Mouse (Mus musculus): ENCODE measurements at regions not wholly inside any gene's neighbourhood (a gene's known extent, or its start where the extent isn't known, plus 50 kb on each side); places are given as distances from the start of the nearest gene placed in this dataset.

DNA sequence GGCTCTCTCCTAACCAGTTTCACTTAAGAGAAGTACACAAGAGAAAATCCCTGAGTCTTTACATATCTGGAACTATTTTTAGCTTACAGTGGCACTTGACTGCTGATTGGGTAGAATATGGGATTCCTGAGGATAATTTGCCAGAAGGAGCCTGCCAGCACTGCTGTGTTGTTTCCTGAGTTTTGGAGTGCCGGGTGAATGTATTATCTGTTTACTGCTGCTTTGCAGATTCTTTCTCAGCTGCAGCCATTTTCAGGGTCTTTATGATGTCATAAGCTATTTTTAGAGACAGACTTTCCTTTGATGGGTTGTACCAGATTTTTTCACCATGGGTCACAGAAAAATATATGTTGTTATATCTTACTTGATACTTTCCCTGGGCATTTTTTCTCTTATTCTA is 279.1 kb upstream of the Chrm2 start:
- Histone ChIP-seq H3K4me3 (ENCODE audit: low read depth, low read length) (no peak overlapping the region), H3K27ac (ENCODE audit: low read depth, low read length) (no peak overlapping the region), H3K4me1 (replicated peaks; ENCODE audit: control insufficient read depth, insufficient read depth, low read length) (no peaks in the 10 kb centered on the region), H3K36me3 (ENCODE audit: control insufficient read depth, insufficient read depth, low read length) (no peaks in the 10 kb centered on the region), H3K27me3 (replicated peaks; ENCODE audit: control insufficient read depth, insufficient read depth, low read length) (no peaks in the 10 kb centered on the region), H3K9me3 (ENCODE audit: control insufficient read depth, low read length) (no peaks in the 10 kb centered on the region), H3K9ac (ENCODE audit: low read depth, low read length) (no peak overlapping the region), H3K4me2 (no peak overlapping the region)
- WGBS: 57% methylated on average over 1 of the region's 1 CpGs
- DNase-seq (ENCODE audit: low spot score) (no peak), ATAC-seq (replicated peaks; ENCODE audit: low FRiP score) (no peak)

DNA sequence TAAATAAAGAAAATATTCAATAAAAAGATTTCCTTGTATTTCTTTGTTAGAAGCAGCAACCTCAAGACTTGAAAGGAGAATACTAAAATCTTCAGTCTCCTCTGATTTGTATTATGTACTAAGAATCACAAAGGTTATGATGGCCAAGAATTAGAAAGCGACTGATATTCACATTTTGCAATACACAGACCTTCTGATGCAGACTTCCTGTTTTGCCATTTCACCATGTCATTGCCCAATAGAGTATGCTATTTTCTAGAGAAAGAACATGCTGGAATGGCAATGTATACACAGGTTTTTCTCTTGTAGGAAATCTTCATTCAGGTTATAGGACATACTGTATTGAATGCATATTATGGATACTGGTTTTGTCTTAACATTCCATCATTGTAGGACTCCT is 250.7 kb upstream of the Chrm2 start:
- no peak overlapping the region for H3K27ac ChIP-seq (ENCODE audit: low read depth, low read length)
- H3K9me3 ChIP-seq (ENCODE audit: control insufficient read depth, low read length): no peaks in the 10 kb centered on the region
- no peak overlapping the region for H3K9ac ChIP-seq (ENCODE audit: low read depth, low read length)
- no peak for ATAC-seq (replicated peaks; ENCODE audit: low FRiP score)
- 77% methylated on average over 1 of the region's 1 CpGs for WGBS
- no peak for DNase-seq (ENCODE audit: low spot score)
- H3K4me1 ChIP-seq (replicated peaks; ENCODE audit: control insufficient read depth, insufficient read depth, low read length): no peaks in the 10 kb centered on the region
- no peak overlapping the region for H3K4me2 ChIP-seq
- no peaks in the 10 kb centered on the region for H3K36me3 ChIP-seq (ENCODE audit: control insufficient read depth, insufficient read depth, low read length)
- H3K27me3 ChIP-seq (replicated peaks; ENCODE audit: control insufficient read depth, insufficient read depth, low read length): no peaks in the 10 kb centered on the region
- no peak overlapping the region for H3K4me3 ChIP-seq (ENCODE audit: low read depth, low read length)

GRCm38 (mm10) chr6:36147267-36147666 is 240.6 kb upstream of the Chrm2 start:
- no peak for DNase-seq (ENCODE audit: low spot score)
- no peak for ATAC-seq (replicated peaks; ENCODE audit: low FRiP score)
- 61% methylated on average over 1 of the region's 1 CpGs for WGBS
- Histone ChIP-seq H3K9ac (ENCODE audit: low read depth, low read length) (no peak overlapping the region), H3K36me3 (ENCODE audit: control insufficient read depth, insufficient read depth, low read length) (no peaks in the 10 kb centered on the region), H3K27ac (ENCODE audit: low read depth, low read length) (no peak overlapping the region), H3K9me3 (ENCODE audit: control insufficient read depth, low read length) (no peaks in the 10 kb centered on the region), H3K4me3 (ENCODE audit: low read depth, low read length) (no peak overlapping the region), H3K4me1 (replicated peaks; ENCODE audit: control insufficient read depth, insufficient read depth, low read length) (no peaks in the 10 kb centered on the region), H3K4me2 (no peak overlapping the region), H3K27me3 (replicated peaks; ENCODE audit: control insufficient read depth, insufficient read depth, low read length) (no peaks in the 10 kb centered on the region)

- Histone ChIP-seq H3K4me1 (replicated peaks; ENCODE audit: control insufficient read depth, insufficient read depth, low read length) (no peaks in the 10 kb centered on the region), H3K9ac (ENCODE audit: low read depth, low read length) (no peak overlapping the region), H3K27me3 (replicated peaks; ENCODE audit: control insufficient read depth, insufficient read depth, low read length) (no peaks in the 10 kb centered on the region), H3K27ac (ENCODE audit: low read depth, low read length) (no peak overlapping the region), H3K36me3 (ENCODE audit: control insufficient read depth, insufficient read depth, low read length) (no peaks in the 10 kb centered on the region), H3K9me3 (ENCODE audit: control insufficient read depth, low read length) (no peaks in the 10 kb centered on the region), H3K4me2 (no peak overlapping the region), H3K4me3 (ENCODE audit: low read depth, low read length) (no peak overlapping the region)
- no peak for DNase-seq (ENCODE audit: low spot score)
- ATAC-seq (replicated peaks; ENCODE audit: low FRiP score): no peak
Observed at GRCm38 (mm10) chr6:36174514-36174913, 213.4 kb upstream of the Chrm2 start.

DNA sequence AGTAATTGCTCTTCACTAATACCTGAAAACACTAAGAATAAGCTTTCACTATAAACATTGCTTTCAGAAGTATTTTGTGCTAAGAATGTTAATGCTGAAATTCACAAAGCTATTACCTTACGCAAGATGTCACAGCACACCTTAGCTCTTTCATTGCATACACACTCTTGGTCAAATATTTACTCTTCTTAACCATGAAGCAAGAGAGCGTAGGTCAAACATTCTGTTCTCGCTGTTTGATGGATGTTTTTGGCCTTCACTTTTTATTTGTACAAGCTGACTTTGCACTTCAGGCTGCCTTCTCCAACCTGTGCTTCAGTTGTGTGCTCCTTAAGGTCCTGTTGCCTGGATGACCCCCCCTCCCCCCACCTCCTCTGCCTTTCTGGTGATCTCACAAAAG is 212.8 kb upstream of the Chrm2 start:
- Histone ChIP-seq H3K27me3 (replicated peaks; ENCODE audit: control insufficient read depth, insufficient read depth, low read length) (no peaks in the 10 kb centered on the region), H3K9ac (ENCODE audit: low read depth, low read length) (no peak overlapping the region), H3K9me3 (ENCODE audit: control insufficient read depth, low read length) (no peaks in the 10 kb centered on the region), H3K4me1 (replicated peaks; ENCODE audit: control insufficient read depth, insufficient read depth, low read length) (no peaks in the 10 kb centered on the region), H3K36me3 (ENCODE audit: control insufficient read depth, insufficient read depth, low read length) (no peaks in the 10 kb centered on the region), H3K4me3 (ENCODE audit: low read depth, low read length) (no peak overlapping the region), H3K4me2 (no peak overlapping the region), H3K27ac (ENCODE audit: low read depth, low read length) (no peak overlapping the region)
- 63% methylated on average over 3 of the region's 3 CpGs for WGBS
- ATAC-seq (replicated peaks; ENCODE audit: low FRiP score) (peak; percentile 31; the same call in 1 of the 2 replicates), DNase-seq (ENCODE audit: low spot score) (no peak)

- Histone ChIP-seq H3K36me3 (ENCODE audit: control insufficient read depth, insufficient read depth, low read length) (no peaks in the 10 kb centered on the region), H3K4me2 (no peak overlapping the region), H3K4me1 (replicated peaks; ENCODE audit: control insufficient read depth, insufficient read depth, low read length) (no peaks in the 10 kb centered on the region), H3K9ac (ENCODE audit: low read depth, low read length) (no peak overlapping the region), H3K27ac (ENCODE audit: low read depth, low read length) (no peak overlapping the region), H3K9me3 (ENCODE audit: control insufficient read depth, low read length) (no peaks in the 10 kb centered on the region), H3K4me3 (ENCODE audit: low read depth, low read length) (no peak overlapping the region), H3K27me3 (replicated peaks; ENCODE audit: control insufficient read depth, insufficient read depth, low read length) (no peaks in the 10 kb centered on the region)
- DNase-seq (ENCODE audit: low spot score): no peak
- ATAC-seq (replicated peaks; ENCODE audit: low FRiP score): no peak
- 69% methylated on average over 3 of the region's 3 CpGs for WGBS
Observed at GRCm38 (mm10) chr6:36179895-36180294, 208.0 kb upstream of the Chrm2 start.

- H3K4me1 ChIP-seq (replicated peaks; ENCODE audit: control insufficient read depth, insufficient read depth, low read length): no peaks in the 10 kb centered on the region
- no peak for DNase-seq (ENCODE audit: low spot score)
- H3K27ac ChIP-seq (ENCODE audit: low read depth, low read length): no peak overlapping the region
- H3K9me3 ChIP-seq (ENCODE audit: control insufficient read depth, low read length): no peaks in the 10 kb centered on the region
- no peak for ATAC-seq (replicated peaks; ENCODE audit: low FRiP score)
- no peaks in the 10 kb centered on the region for H3K27me3 ChIP-seq (replicated peaks; ENCODE audit: control insufficient read depth, insufficient read depth, low read length)
- H3K4me2 ChIP-seq: no peak overlapping the region
- no peaks in the 10 kb centered on the region for H3K36me3 ChIP-seq (ENCODE audit: control insufficient read depth, insufficient read depth, low read length)
- no peak overlapping the region for H3K9ac ChIP-seq (ENCODE audit: low read depth, low read length)
- H3K4me3 ChIP-seq (ENCODE audit: low read depth, low read length): no peak overlapping the region
- WGBS: 48% methylated on average over 1 of the region's 1 CpGs
Observed at GRCm38 (mm10) chr6:36182698-36183097, 205.2 kb upstream of the Chrm2 start.

DNA sequence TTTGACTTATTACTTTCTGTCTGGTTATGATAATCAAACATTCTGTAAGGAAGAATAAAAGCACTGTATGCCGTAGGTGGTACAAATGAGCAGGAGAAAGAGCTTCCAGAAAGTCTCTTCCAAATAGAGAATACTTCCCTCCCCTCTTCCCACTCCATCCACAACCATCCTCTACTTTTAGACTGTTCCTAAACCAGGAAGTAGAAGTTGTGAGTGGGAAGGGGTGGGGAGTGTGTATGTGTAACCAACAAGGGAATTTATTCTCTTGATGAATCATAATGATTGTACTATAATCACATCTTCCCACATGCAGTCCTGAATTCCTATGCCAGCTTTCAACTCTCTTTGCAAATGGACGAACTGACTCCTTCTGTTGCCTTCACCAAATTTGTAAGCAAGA is 181.2 kb upstream of the Chrm2 start:
- Histone ChIP-seq H3K9ac (ENCODE audit: low read depth, low read length) (no peak overlapping the region), H3K27me3 (replicated peaks; ENCODE audit: control insufficient read depth, insufficient read depth, low read length) (no peaks in the 10 kb centered on the region), H3K27ac (ENCODE audit: low read depth, low read length) (no peak overlapping the region), H3K36me3 (ENCODE audit: control insufficient read depth, insufficient read depth, low read length) (no peaks in the 10 kb centered on the region), H3K4me2 (no peak overlapping the region), H3K4me1 (replicated peaks; ENCODE audit: control insufficient read depth, insufficient read depth, low read length) (no peaks in the 10 kb centered on the region), H3K4me3 (ENCODE audit: low read depth, low read length) (no peak overlapping the region), H3K9me3 (ENCODE audit: control insufficient read depth, low read length) (no peaks in the 10 kb centered on the region)
- whole genome bisulfite sequencing: 80% methylated on average over 2 of the region's 2 CpGs
- ATAC-seq (replicated peaks; ENCODE audit: low FRiP score): no peak
- DNase-seq (ENCODE audit: low spot score): no peak

GRCm38 (mm10) chr6:36221308-36221707 is 166.6 kb upstream of the Chrm2 start:
- Histone ChIP-seq H3K4me2 (no peak overlapping the region), H3K27me3 (replicated peaks; ENCODE audit: control insufficient read depth, insufficient read depth, low read length) (no peaks in the 10 kb centered on the region), H3K27ac (ENCODE audit: low read depth, low read length) (no peak overlapping the region), H3K9ac (ENCODE audit: low read depth, low read length) (no peak overlapping the region), H3K9me3 (ENCODE audit: control insufficient read depth, low read length) (no peaks in the 10 kb centered on the region), H3K36me3 (ENCODE audit: control insufficient read depth, insufficient read depth, low read length) (no peaks in the 10 kb centered on the region), H3K4me1 (replicated peaks; ENCODE audit: control insufficient read depth, insufficient read depth, low read length) (no peaks in the 10 kb centered on the region), H3K4me3 (ENCODE audit: low read depth, low read length) (no peak overlapping the region)
- 85% methylated on average over 4 of the region's 4 CpGs for WGBS
- DNase-seq (ENCODE audit: low spot score): no peak
- ATAC-seq (replicated peaks; ENCODE audit: low FRiP score): no peak

Measured in liver, embryonic 11.5 days (tissue).